Mouse (Mus musculus): Measurements from ENCODE around the gene Gm20509.
"Not testable (repeated sequence)": the region's sequence is repeated elsewhere in the genome, so short reads cannot be mapped to it uniquely, and the experiment has no call there.

The Gm20509 gene

GRCm38 (mm10) chr9:73102181-73102580, at the start of gene Gm20509:
Gm20509 (plus strand) TSS chr9:73102470.
- no peak for DNase-seq

- DNase-seq: peak; percentile 32 to 58
Observed at GRCm38 (mm10) chr9:73055441-73055911, 46.8 kb upstream of the Gm20509 start.

GRCm38 (mm10) chr9:73059224-73059623, 43.0 kb upstream of the Gm20509 start:
- no peak for DNase-seq

DNA sequence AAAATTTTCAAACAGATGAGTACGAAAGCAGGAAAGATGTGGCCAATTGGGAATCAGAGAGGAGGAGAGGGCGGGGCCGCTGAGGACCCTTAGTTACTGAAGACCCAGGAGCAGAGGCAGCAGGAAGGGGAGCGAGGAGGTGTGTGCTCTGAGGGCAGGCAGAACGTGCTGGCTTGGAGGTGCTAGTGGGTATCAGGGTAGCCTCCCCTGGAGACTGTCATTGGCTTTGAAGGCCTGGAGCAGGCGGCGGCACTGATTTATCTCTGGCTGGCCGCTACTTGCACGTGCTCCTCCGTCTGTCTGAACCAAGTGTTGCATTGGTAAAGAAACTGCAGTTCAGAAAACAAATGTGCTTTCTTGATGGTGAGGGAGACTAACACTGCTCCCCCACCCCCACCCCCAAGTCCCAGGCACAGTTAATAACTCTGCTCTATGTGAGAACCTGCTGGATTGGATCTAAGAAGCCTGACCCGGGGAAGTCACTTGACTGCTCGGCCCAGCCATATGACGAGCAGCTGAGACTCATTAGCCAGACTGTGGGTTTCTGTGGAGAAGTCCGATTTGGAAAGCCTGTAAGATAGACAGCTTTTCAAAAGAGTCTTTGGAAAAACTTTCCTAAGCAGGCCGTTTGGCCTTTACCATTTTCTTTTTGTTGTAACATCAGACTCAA, 38.5 kb upstream of the Gm20509 start:
- no peak for DNase-seq

DNA sequence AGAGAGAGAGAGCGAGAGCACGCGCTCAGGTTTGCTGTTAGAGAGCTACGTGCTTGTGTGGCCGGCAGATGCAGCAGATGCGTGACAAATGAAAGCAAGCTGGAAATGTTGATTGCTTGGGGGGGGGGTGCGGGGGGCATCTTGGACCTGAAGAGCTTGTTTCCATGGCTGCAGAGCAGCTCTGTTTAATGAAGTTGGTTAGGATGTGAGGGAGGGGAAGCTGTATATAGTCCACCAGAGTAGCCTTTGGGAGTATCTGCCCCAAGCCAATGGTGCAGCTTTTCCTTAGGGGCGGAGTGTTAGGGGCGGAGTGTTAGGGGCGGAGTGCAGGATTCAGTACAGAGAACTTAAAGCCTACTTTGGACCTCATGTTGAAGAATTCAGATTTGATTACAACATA, 35.2 kb upstream of the Gm20509 start:
- DNase-seq: peak; percentile 52 to 61

- DNase-seq: peak; percentile 72 to 80
Observed at GRCm38 (mm10) chr9:73068230-73068679, 34.0 kb upstream of the Gm20509 start.

GRCm38 (mm10) chr9:73068688-73069087, 33.6 kb upstream of the Gm20509 start:
- peak in 1 of 2 experiments; percentile 51 for DNase-seq

- peak; percentile 59 to 77 for DNase-seq
Observed at GRCm38 (mm10) chr9:73070971-73071659, 31.2 kb upstream of the Gm20509 start.

- DNase-seq: no peak
Observed at GRCm38 (mm10) chr9:73072426-73072825, 29.8 kb upstream of the Gm20509 start.

- DNase-seq: no peak
Observed at GRCm38 (mm10) chr9:73073169-73073568, 29.1 kb upstream of the Gm20509 start.

DNA sequence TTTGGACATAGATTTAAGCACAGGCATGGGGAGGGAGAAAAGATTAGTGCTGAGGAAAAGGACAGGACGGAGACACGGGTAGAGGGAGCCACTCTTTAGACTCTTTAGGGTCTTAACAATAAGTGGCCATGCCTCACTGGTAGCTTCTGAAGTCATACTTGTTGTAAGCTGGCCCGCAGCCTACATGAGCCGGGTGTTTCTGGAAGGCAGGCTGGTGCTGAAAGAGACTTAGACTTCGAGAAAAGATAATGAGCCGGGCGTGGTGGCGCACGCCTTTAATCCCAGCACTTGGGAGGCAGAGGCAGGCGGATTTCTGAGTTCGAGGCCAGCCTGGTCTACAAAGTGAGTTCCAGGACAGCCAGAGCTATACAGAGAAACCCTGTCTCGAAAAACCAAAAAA, 22.9 kb upstream of the Gm20509 start:
- DNase-seq: not testable (repeated sequence)

DNA sequence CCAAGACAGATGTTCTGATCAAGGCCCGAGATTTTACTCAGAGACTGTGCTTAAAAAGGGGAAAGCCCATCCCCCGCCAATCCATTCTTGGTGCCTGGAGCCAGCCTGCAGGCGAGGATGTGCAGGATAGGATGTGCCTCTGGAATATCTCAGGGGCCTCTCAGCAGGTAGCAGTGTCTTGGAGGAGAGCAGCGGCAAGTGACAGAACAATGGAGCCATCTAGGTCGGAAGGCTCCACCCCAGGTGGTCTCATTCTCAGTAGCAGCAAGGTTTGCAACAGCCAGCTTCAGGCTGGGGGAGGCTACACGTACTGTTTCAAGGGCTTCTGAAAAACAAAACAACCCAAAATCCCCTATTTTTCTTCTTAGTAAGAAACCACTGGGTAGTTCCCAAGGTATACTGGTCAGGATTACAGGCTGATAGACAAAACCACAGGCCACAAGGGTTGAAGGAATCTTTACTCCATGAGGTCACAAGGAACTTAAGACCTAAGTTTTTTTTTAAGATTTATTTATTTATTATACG, 22.4 kb upstream of the Gm20509 start:
- no peak for DNase-seq

- no peak for DNase-seq
Observed at GRCm38 (mm10) chr9:73082291-73083000, 19.8 kb upstream of the Gm20509 start.

- DNase-seq: no peak
Observed at GRCm38 (mm10) chr9:73083956-73084355, 18.3 kb upstream of the Gm20509 start.

GRCm38 (mm10) chr9:73085845-73086244, 16.4 kb upstream of the Gm20509 start:
- DNase-seq: peak; percentile 42 to 44

- DNase-seq: peak; percentile 31 to 36
Observed at GRCm38 (mm10) chr9:73087121-73087520, 15.1 kb upstream of the Gm20509 start.

DNA sequence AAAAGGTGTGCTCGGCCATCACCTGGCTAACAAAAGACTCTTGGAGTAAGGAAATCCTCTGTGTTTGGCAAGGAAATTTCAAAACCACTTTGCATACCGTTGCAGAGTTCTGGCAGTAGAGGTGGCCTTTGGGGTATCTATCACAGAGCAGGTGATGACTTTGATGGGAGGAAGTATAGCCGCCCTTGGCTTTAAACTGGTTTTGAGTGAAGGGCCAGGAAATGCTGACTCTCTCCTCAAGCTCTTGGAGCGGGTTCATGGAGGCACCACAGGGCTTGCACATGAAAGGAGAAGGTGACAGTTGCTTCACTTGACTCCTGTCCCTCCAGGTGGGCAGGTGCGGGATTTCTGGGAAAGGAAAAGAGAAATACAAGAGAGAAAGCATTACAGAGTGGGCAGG, 14.7 kb upstream of the Gm20509 start:
- DNase-seq: no peak

GRCm38 (mm10) chr9:73089222-73089920, 12.9 kb upstream of the Gm20509 start:
- DNase-seq: peak; percentile 86 to 89

DNA sequence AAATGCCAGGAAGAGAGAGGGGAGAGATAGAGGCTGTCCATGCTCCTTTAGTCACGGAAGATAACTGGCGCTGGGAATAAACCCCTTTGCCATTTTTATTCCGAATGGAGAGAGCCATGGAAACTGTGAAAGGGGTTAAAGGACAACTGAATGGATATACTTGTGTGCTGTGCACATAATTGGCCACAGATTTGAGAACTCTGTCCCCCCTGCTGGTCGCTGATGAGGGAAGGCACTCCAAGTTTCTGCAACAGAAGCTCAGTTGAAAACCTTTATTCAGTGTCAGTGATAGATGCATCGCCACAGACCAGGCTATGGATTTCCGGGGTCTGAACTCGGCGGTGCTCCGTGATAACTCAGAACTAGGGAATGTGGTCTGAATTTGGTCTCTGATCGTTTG, 12.1 kb upstream of the Gm20509 start:
- DNase-seq: no peak

- peak in 1 of 2 experiments; percentile 52 for DNase-seq
Observed at GRCm38 (mm10) chr9:73091747-73092146, 10.5 kb upstream of the Gm20509 start.

GRCm38 (mm10) chr9:73094580-73094979, 7.7 kb upstream of the Gm20509 start:
- peak in 1 of 2 experiments; percentile 46 for DNase-seq

GRCm38 (mm10) chr9:73097898-73098297, 4.4 kb upstream of the Gm20509 start:
- DNase-seq: no peak

GRCm38 (mm10) chr9:73101536-73101935, 734 bp upstream of the Gm20509 start, which contains the start of gene Khdc3:
Khdc3 (plus strand) TSS chr9:73101836.
- no peak for DNase-seq
